In the genomic region with DNA sequence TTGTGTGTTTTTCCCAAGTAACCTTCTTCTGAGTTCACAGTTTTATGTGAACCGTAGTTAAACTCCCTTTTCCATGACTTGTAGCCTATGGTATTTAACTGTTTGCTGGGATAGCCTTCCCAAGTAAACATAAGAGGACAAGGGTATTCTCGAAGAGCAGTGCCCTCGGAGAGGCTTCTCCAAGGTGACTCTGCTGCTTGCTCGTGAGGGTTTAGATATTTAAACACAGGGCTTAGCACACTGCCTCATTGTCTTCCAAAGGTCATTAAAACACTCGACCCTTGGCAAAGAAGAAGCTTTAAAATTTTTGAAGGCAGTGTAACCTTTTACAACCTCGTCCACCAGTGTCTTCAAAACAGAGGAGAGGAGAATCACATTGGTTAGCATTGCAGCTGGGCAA, we compare ENCODE assay signal across 29 mouse cellular contexts.
A peak's percentile ranks its signal among the peaks of the same experiment; 100 is the strongest.
DNase-seq lines count a peak whose midpoint lies in the region; ATAC-seq and TF ChIP-seq lines count a peak whose summit lies in the region.
"Had no signal": no experiment of that assay in that cellular context is flagged by ENCODE, and none has a peak within 500 bp of the region (broad histone marks: within the 10 kb centered on the region; RNA-seq: fewer than 3 reads in every experiment).

No protein-coding gene starts in this region.

- 0 out of 2 replicates have a peak, but pooled peaks cover 4% of the 10 kb centered on the region for H3K9me3 ChIP-seq in heart, embryonic 12.5 days (replicated peaks)
- no peaks in the 10 kb centered on the region for H3K9me3 ChIP-seq in kidney, embryonic 15.5 days (replicated peaks)
- no peaks in the 10 kb centered on the region for H3K9me3 ChIP-seq in heart, embryonic 15.5 days (replicated peaks)
- H3K9me3 ChIP-seq: embryonic facial prominence, embryonic 13.5 days; forebrain, embryonic 10.5 days; forebrain, embryonic 15.5 days; hindbrain, embryonic 12.5 days; intestine, embryonic 15.5 days had no signal

- intact Hi-C loops in gastrocnemius, adult 2 months (cut with DNase I) = loop anchor here (5.0 kb wide), 1 partner anchor 388 kb away; no protein-coding TSS in a partner anchor

- H3K27ac ChIP-seq in gastrocnemius, adult 2 months = peak overlapping the region; percentile 53
- H3K27ac ChIP-seq in heart, embryonic 12.5 days (ENCODE audit: poor library complexity, severe bottlenecking) = peak overlapping the region; percentile 29; the same call in 1 of the 2 replicates
- H3K27ac ChIP-seq in kidney, embryonic 15.5 days = peak overlapping the region; percentile 66; the same call in 1 of the 2 replicates
- peak overlapping the region; percentile 36; the same call in 1 of the 2 replicates for H3K27ac ChIP-seq in heart, embryonic 15.5 days
- H3K27ac ChIP-seq: embryonic facial prominence, embryonic 13.5 days; forebrain, embryonic 10.5 days; forebrain, embryonic 15.5 days; hindbrain, embryonic 12.5 days; hindbrain, postnatal 0 days; intestine, embryonic 15.5 days; liver, embryonic 14.5 days; stomach, postnatal 0 days had no signal

- no peak for ATAC-seq in heart, embryonic 12.5 days (ENCODE audit: insufficient number of reproducible peaks, low FRiP score)
- ATAC-seq in kidney, embryonic 15.5 days (replicated peaks; ENCODE audit: low FRiP score) = no peak
- ATAC-seq in heart, embryonic 15.5 days (replicated peaks; ENCODE audit: insufficient number of reproducible peaks, insufficient read depth, low FRiP score, low read depth) = no peak
- ATAC-seq: activated CD4-positive, CD25-positive, alpha-beta regulatory T cell, adult 4 months; forebrain, embryonic 15.5 days; hindbrain, postnatal 0 days; intestine, embryonic 15.5 days; midbrain, embryonic 16.5 days had no signal

- H3K4me3 ChIP-seq in gastrocnemius, adult 2 months = no peak overlapping the region
- H3K4me3 ChIP-seq in heart, embryonic 12.5 days = no peak overlapping the region
- H3K4me3 ChIP-seq in kidney, embryonic 15.5 days (replicated peaks) = no peak overlapping the region
- H3K4me3 ChIP-seq in heart, embryonic 15.5 days = no peak overlapping the region
- H3K4me3 ChIP-seq: embryonic facial prominence, embryonic 13.5 days; forebrain, embryonic 10.5 days; forebrain, embryonic 15.5 days; hindbrain, embryonic 12.5 days; intestine, embryonic 15.5 days had no signal

- peaks cover 30% of the 10 kb centered on the region for H3K4me1 ChIP-seq in heart, embryonic 12.5 days (replicated peaks)
- peaks cover 24% of the 10 kb centered on the region for H3K4me1 ChIP-seq in kidney, embryonic 15.5 days
- peaks cover 15% of the 10 kb centered on the region for H3K4me1 ChIP-seq in heart, embryonic 15.5 days (replicated peaks)
- H3K4me1 ChIP-seq: forebrain, embryonic 10.5 days; forebrain, embryonic 15.5 days; hindbrain, embryonic 12.5 days had no signal

- TF ChIP-seq CTCF in gastrocnemius, adult 2 months (IDR thresholded peaks at IDR 0.05) = no peak

- H3K9ac ChIP-seq in heart, embryonic 12.5 days = no peak overlapping the region
- no peak overlapping the region for H3K9ac ChIP-seq in kidney, embryonic 15.5 days
- no peak overlapping the region for H3K9ac ChIP-seq in heart, embryonic 15.5 days
- H3K9ac ChIP-seq: embryonic facial prominence, embryonic 13.5 days; forebrain, embryonic 15.5 days; hindbrain, embryonic 12.5 days; intestine, embryonic 15.5 days; liver, embryonic 14.5 days had no signal

- no peak for DNase-seq in gastrocnemius, adult 2 months
- no peak for DNase-seq in gastrocnemius, adult 18-20 months (ENCODE audit: low spot score)
- no peak for DNase-seq in heart, adult 8-10 months (ENCODE audit: low spot score)
- no peak for DNase-seq in kidney, postnatal 25 days
- DNase-seq in right cerebral cortex, postnatal 10 days (ENCODE audit: low spot score in 2 of 2) = no peak
- DNase-seq: adrenal gland, adult 2 months; adrenal gland, postnatal 36 days; layer of hippocampus, postnatal 36 days; left cerebral cortex, postnatal 4 days; liver; lung, adult 2 months; spleen, adult 18-20 months; thymus, adult 18-20 months; thymus, postnatal 25 days had no signal

- peaks cover 12% of the 10 kb centered on the region; the same call in 1 of the 2 replicates for H3K36me3 ChIP-seq in heart, embryonic 12.5 days
- no peaks in the 10 kb centered on the region for H3K36me3 ChIP-seq in kidney, embryonic 15.5 days
- H3K36me3 ChIP-seq in heart, embryonic 15.5 days = no peaks in the 10 kb centered on the region
- H3K36me3 ChIP-seq: forebrain, embryonic 10.5 days; forebrain, embryonic 15.5 days; hindbrain, embryonic 12.5 days had no signal

- WGBS in heart, embryonic 12.5 days = 39% methylated on average over 6 of the region's 6 CpGs
- 22% methylated on average over 6 of the region's 6 CpGs for WGBS in kidney, embryonic 15.5 days
- WGBS in heart, embryonic 15.5 days = 35% methylated on average over 6 of the region's 6 CpGs

- H3K4me2 ChIP-seq in heart, embryonic 12.5 days = no peak overlapping the region
- H3K4me2 ChIP-seq in kidney, embryonic 15.5 days = no peak overlapping the region
- no peak overlapping the region for H3K4me2 ChIP-seq in heart, embryonic 15.5 days
- H3K4me2 ChIP-seq: embryonic facial prominence, embryonic 13.5 days; forebrain, embryonic 15.5 days; hindbrain, embryonic 12.5 days; intestine, embryonic 15.5 days; midbrain, embryonic 11.5 days had no signal

- no peaks in the 10 kb centered on the region for H3K27me3 ChIP-seq in heart, embryonic 12.5 days (replicated peaks)
- no peaks in the 10 kb centered on the region for H3K27me3 ChIP-seq in kidney, embryonic 15.5 days
- no peaks in the 10 kb centered on the region for H3K27me3 ChIP-seq in heart, embryonic 15.5 days
- H3K27me3 ChIP-seq: CH12.LX; embryonic facial prominence, embryonic 13.5 days; forebrain, embryonic 15.5 days; hindbrain, embryonic 12.5 days; intestine, embryonic 15.5 days had no signal
